Mouse (Mus musculus) mature B cell (primary cell): ENCODE data around the gene Pitpnm3.

Experiments
- in situ Hi-C: fragments of 300-500 bp; cut with MboI; formaldehyde crosslinking; loops from 2 replicates; pipeline ENCODE4 v1.14.3; 2019

The Pitpnm3 gene

DNA sequence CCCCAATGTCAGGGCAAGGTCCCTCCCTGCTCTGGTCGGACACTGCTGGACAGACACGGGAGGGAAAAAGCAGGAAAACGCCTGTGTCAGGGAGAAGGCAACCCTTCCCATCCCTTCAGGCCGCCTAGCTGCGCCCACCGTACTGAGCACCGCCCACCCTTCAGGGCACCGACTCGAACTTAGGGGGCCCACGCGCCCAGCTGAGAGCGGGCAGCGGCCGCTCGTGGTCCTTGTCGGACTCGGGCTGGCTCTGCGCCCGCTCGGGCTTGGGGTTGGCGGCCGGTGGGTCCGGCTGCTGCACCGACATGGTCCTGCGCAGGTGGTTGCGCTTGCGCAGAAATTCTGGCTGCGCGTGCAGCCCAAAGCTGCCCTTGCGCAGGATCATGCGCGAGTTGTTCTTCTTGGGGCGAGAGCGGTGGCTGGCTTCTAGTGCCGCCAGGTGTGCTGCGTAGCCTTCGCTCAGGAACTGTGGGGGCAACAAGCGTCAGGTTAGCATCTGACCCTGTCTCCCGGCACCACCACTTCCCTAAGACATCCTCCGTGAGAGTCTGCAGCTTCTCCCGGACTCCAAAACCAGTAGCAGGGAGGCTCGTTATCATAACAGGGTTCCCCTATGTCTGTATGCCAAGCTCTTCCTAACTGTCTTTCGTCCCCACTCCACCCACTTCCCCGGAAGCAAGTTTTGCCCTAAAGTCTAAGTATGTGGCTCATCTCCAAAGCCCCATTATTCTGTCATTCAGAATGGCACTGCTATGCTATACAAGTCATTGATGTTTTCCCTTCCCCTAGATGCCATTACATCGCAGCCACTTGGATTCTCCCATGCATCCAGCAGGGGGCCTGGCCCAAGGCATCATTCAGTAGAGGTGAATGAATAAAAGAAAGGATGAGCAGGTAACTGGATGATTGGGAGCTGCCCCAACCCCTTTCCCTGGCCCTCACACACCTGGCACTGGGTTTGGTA is 84.4 kb downstream of the Pitpnm3 start:
- in situ Hi-C loops, result no loop called here

DNA sequence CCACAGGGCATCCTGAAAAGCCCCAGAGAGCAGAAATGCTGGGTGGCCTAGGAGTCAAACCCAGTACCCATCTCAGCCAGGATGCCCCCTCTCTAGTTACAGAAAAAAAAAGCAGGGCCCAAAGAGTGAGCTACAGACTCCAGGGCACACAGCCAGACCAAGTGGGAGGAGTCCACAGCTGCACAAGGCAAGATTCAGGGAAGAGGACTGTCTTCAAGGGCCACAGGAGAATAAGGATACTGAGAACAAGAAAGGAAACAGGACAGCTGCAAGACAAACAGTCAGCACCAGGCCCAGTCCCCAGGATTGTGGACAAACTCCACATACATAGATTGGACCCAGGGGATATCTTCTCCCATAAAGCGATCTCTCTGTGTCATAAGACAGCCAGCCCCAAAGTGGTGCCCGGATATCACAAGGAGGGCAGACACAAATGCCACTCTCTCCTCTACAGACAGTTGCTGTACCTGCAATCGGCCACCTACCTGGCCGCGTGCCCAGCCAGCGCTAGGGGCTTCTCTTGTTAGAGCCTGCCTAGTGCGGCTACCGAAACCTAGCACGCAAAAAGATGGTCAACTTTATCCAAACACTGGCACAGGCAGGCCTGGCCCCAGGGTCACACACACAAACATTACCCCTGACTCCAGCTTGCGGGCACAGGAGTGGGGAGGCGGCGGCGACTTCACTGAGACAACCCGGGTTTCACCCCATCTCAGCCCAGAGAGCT is 85.2 kb downstream of the Pitpnm3 start:
- in situ Hi-C loops, result no loop called here

DNA sequence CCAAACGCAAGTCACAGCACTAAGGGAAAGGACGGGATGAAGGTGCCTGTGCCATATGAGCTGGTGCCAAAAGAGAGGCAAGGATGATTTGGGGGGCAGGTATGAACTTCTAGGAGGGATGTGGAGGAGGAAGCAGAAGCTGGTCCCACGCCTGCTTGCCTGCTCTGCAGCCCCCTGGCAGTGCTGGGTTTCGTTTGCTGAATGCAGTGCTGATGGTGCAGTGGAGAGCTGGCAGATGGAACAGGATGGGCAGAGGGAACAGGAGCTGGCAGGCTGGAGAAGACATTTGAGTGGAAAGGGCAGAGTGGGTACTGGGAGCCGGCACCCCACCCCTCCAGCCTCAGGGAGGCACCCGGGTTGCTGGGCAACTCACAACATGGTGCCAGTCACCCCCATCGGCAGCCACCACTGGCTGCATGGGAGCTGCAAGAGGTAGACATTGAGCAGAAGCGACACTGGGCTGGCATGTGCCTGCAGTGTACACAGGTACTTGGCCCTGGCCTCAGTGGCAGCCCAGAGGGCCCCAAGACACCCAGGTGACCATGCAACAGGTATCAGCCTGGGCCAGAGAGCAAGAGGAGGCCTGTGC is 86.3 kb downstream of the Pitpnm3 start:
- in situ Hi-C loops, result no loop called here

DNA sequence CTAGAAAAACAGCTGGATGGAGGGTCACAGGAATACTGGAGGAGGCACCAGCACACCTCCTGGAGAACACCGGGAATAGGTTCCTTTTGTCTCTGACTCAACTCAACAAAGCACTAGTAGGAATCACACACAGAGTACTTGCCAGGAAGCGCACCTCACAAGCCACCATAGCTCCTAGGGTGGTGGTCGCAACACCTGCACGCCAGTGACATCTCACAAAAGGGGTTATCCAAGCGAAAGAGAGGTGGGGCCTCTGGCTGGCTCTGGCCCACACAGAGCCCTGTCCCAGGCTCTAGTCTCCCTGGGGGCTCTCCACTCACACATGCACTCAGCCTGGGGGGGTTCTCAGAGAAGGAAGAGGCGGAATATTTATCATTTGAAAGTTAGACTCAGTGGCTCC is 86.8 kb downstream of the Pitpnm3 start:
- in situ Hi-C loops, result no loop called here

DNA sequence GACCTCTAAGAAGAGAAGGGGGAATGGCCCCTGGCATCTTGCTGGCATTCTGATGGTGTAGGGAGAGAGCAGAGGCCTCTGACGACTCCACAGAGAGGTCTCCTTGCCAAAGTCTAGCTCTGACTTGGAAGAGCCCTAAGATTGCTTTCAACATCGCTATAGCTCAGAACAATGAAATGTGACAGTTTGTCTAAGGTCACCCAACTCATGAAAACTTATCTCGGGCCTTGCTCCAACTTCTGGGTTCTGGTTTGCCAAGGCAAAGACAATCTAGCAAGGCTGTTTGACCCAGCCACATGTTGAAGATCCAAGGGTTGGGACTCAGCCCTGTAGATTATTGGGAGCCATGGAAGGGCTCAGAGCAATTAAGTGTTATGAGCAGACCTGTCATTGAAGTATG is 91.3 kb downstream of the Pitpnm3 start:
- in situ Hi-C loops, result no loop called here

DNA sequence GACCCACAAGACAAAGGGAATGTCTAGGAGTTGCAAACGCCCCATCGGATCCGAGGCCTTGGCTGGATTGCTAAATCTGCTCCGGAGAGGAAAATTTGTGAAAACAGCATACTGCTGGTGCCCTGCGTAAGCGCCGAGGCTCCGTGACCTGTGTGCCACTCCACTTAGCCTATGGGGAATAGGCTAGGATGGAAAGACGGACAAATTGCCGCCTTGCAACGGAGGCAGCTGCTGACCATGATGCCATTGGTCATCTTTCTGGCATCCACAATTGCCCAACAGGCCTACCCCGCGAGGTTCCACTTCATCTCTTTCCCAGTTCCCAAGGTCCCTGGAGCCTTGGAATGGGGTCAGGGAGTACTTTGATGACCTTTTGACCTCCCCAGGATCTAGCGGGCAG is 92.9 kb downstream of the Pitpnm3 start:
- in situ Hi-C loops, result no loop called here

DNA sequence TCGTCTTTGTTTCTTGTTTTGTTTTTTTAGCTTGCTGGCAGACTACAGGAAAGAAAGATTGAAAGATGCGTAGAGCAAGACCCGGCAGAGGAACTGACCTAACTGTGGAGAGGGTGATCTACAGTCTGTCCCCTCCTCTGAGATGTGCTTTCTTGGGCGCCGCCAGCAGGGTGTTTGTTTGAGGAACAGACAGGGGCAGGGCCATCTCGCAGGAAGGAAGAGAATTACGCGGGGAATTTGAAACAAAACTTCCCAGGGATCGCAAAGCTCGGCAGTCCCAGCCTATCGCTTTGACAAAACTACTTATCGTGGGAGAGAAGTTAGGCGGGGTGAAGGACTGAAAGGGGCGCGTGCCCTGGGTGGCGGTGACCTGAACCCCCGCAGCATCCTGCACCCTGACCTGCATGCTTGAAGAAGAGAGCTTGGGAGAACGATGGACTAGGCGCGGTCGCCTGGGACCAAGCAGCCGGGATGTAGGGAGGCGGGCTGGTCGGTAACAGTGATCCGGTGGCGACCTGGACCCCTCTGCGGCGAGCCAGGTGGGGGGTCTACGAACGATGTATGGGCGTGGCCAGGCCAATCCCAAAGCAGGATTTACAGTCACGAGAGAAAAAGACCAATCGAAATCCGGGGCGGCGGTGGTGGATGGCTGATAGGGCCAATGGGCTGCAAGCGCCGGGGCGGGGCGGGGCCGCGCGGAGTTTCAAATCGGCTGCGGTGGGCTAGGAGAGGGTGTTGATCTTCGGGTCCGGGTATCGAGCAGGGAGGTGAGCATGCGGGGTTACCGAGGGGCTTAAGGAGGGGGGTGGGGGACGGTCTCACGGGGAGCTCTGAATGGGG is 93.6 kb downstream of the Pitpnm3 start, which contains the start of gene Pimreg:
Pimreg (plus strand) TSS at position 265 of the 840 bp plus-strand sequence.
- in situ Hi-C loops, result no loop called here

DNA sequence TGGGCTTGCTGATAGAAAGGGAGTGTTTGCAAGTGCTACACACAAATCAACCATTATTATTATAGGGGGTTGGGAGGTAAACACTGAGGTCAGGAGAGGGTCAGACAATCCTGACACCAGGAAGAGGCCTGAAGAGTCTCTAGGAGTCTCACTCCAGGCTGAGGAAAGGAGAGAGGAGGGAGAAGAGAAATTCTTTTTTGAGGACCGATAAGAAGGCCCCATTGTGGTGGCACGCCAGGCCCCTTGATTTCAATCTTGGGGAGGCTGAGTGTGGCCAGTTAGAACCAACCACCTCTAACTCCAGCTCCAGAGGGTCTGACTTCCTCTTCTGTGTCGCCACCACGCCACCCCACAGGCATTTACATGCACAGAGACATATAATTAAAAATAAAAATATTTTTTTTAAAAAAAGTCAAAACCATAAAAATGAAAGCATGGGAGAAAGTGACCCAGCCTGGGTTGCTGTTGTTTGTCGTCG is 94.2 kb downstream of the Pitpnm3 start:
- in situ Hi-C loops, result no loop called here

DNA sequence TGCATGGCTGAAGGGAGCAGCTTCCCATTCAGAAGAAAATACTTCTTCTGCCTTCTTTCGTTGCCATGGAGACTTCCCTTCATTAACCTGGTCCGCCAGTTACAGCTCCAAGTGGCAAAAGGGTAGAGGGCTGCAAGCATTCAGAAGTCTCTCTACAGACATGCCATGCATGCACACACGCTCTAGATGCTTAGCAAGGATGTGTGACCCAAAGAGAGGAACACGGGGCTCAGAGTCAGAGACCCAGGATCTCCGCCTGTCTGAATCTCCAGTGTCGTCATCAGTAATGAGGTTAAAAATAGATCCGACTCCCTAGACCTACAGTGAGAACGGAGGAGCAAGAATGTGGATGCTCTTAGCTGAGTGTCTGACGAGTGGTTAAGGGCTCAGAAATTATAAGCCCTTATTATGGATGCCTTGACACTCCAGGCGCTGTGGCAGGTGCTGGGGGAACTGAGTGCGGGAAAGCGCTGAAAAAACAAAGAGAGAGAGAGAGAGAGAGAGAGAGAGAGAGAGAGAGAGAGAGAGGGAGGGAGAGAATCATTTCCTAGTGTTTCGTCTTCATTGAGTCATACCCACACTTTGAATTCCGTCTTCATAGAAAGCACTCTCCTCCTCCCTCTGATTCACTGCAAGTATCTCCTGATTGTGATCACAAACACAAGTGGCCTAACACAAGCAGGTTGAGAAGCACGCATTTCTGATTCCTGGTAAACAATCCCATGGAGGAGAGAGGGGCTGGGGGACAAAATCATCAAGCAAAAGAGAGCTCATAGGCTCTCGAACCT is 95.8 kb downstream of the Pitpnm3 start:
- in situ Hi-C loops, result no loop called here

DNA sequence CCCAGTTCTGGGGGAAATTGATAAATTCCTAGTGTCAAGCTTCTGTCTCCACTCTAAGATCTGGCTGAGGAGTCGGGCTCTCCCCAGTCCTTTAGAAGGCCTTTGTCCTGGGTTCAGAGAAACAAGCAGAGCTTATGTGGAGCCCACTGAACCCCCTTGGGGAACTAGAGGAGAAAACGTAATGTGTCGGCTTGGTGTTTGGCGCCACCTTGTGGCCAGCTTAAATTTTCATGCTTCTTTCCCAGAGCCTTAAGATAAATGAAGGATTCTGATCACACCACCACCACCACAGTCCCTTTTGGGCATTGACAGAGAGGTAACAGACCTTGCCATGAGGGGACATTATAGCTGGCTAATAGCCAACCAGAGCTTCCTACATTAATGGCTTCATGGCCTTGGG is 97.6 kb downstream of the Pitpnm3 start:
- in situ Hi-C loops, result no loop called here

DNA sequence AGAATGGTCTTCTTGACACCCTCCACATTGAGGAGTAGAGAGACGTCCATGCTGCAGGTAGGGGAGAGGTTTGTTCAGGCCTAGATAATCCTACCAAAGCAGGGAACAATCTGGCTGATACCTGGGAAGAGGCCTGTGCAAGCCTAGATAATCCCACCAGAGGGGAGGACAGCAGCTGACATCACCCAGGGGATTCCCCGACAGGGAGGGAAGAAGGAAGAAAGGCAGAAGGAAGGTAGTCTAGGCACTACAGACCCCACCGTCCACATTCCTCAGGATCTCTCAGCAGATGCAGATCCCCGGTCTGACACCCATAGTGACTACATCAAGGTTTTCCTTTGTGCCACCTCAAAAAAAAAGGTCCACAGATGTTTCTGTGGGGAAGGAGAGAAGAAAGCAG is 98.2 kb downstream of the Pitpnm3 start, which contains the start of gene Aipl1:
Aipl1 (minus strand) TSS at position 101 of the 400 bp plus-strand sequence.
- in situ Hi-C loops, result no loop called here

DNA sequence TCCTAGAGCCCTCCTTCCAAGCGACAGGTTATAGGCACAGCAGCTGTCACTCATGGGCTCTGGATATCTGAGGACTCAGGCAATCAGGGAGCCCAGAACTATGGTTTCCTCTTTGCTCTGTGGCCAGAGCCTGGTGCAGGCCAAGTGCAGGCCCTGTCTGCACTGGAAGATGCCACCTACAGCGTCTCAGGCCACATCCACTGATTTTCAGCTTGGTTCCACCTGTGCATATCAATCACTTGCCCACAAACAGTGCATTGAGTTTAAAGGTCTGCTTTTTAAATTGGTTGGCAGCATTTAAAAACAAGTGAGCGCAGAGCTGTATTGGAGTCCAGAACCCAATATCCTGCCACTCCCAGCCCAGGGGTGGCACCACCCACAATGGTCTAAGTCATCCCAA is 103.0 kb downstream of the Pitpnm3 start:
- in situ Hi-C loops, result no loop called here

DNA sequence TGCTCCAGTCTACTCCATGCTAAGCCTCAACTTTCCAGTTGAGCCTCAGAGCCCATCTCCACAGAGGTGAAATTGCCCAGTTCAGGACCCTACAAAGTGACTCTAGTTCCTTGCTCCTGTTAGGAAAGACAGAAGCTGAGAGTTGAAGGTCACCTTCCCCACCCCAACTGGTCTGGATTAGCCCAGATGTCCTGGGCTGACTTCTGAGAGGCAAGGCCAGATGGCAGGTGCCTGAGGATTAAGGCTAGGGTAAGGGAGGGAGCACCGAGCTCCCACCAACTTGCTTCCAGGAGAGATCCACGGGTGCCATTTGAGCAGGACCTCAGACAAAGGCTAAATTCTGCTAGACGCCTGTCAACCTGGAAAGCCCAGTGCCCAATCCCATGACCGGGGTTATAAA is 103.5 kb downstream of the Pitpnm3 start:
- in situ Hi-C loops, result no loop called here

DNA sequence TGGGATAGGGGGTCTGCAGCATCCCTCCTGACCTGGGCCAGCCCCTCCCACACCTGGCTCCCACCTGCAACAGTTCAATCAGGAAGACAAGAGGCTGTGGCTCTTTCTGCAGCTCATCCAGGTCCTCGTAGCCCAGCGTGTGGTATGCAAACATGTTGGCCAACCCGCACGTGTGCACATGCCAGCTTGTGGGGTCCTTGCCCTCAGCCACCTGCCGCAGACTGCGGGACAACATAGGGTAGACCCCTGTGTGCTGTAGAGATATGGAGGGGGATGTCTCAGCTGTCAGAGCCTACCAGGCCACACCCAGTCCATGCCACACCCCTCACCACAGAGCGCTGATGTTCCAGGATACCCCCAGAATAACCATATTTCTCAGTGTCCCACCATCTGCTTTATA is 104.2 kb downstream of the Pitpnm3 start:
- in situ Hi-C loops, result no loop called here

DNA sequence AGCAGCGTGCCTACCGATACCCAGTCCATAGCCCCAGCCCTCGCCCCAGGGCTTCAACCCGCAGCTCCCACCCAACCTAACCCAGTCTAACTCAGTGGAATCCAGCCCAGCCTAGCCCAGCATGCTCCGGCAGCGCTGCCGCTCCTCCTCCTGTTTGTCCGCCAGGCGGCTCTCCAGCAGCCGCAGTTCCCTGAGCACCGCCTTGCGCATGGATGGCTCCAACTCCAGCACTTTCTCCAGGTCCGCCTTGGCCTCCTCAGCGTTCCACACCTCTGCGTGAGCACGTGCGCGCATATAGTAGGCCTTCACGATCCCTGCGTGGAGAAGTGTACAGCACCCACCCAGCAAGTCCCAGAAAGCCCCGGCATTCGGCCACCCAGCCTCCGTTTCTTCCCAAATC is 106.4 kb downstream of the Pitpnm3 start:
- in situ Hi-C loops, result no loop called here

DNA sequence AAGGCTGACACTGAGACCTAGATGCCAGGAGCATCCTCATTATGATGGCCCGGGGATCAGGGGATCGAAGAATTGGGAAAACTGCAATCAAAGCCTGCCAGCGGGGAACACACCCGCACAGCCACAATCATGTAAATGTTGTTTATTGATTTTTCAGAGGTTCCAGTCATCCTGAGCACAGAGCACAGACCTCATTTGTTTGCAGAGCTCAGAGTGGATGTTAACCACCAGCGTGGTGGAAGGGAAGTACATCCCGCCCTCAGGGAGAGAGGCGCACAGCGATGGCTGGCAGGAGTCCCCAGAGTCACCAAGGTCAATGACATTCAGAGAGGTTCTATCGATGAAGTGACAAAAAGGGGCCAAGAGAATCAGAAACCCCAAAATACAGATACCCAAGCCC is 107.7 kb downstream of the Pitpnm3 start:
- in situ Hi-C loops, result no loop called here

DNA sequence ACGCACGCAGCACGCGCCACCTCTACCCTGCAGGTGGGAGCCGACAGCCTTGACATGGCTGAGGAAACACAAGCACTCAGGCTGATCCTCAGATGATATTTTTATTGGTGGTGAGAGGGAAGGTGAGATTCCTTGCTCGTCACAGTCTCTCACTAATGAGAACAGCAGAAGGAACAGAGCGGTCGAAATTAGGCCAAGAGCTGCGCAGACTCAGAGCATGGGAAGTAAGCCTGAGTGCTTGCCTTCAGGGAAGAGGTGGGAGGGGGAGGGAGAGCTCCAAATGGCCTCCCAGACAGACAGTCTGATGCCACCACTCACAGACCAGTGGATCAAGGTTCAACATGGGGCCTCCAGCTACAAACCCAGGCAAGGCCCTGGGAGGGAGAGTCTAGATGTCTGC is 109.1 kb downstream of the Pitpnm3 start:
- in situ Hi-C loops, result no loop called here

DNA sequence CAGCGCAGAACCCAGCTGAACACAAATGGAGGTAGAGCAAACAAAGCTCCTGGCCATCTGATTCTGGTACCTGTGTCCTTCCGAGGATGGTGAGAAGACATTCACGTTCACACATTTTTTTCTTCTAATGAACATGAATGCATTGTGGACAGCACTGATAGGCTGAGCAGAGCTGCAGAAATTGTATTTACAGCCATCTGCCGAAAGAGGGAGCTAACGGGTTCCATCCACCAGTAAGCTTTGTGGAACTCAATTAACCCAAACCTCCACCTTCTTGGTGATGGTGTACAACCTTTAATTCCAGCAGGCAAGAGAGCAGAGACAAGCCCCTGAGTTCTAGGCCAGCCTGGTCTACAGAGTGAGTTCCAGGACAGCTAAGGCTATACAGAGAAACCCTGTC is 109.7 kb downstream of the Pitpnm3 start:
- in situ Hi-C loops, result no loop called here

DNA sequence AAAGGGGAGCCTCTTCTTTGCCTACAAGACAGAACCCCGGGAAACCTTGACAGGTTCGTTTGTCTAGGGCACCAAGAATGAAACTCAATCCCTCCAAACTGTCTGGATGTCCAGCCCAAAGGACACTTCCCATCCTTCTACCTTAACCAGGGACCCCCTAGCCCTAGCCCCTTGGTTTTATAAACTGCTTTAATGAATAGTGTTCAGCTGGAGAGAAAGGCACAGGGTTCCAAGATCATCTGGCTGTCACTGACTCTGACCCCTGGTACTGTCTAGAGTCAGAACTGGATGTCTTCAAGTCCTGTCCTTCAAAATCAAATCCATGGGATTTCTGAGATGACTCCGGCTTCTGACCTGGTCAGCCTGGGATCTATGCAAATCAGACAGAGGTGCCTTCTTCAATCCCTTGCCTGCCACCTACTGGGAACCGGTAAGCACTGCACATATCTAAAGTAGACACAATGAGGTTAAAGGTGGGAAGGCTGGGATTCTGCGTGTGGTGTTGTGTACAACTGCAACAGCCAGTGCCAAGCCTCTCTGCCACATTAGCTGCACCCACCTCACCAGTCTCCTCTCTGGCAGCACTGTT is 111.3 kb downstream of the Pitpnm3 start:
- in situ Hi-C loops, result no loop called here

DNA sequence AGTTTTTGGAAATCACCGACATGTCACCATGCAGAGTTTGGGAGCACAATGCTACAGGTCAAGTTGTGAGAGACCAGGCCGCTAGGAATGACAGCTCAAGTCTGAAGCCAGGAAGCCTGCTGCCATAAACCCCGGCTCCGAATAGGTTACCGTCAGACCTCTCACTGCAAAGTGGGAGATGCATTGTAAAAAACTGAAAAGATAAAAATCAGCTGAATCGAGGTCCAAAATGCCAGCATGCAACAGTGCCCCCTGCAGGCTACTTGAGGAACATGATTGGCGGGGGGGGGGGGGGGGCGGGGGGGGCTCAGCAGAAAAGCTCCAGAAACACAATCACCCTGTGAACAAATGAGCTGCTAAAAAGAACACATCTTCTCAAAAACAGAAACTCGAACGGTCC is 112.0 kb downstream of the Pitpnm3 start:
- in situ Hi-C loops, result no loop called here
